Mouse (Mus musculus): ENCODE measurements around the gene Tcf3. TPM values are rescaled to one million over a fixed set of nuclear protein-coding genes. Genes with fewer than 3 reads are reported as not detected.

Tcf3 gene
- polyA plus RNA-seq, 2 experiments: 129 to 191 TPM

DNA sequence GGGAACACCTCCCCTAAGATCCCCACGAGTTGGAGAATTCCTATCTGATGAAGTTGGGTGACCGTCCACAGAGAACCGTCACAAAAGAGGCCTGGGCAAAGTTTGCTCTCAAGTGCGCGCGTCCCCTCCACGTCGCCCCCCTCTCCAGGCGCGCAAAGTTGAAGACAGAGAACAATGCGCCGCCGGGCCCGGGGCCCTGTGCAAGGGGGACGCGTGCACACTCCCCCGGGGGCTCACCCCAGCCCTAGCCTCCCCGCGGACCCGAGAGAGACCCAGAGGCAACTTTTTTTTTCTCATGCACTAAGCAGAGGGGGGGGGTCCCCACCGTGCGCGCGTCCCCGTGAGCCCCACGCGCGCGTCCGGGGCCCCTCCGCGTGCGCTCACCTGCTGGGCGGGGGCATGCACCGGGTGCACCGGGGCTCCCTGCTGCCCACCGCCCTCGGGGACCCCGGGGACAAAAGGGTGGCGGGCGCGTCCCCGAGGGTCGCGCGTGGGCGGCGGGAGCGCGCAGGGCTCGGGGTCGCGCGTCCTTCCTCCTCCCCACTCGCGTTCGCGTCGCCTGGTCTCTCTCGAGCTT is 423 bp downstream of the Tcf3 start:
- ATAC-seq (ENCODE audit: low FRiP score, low read depth) (no peak), DNase-seq (ENCODE audit: low spot score) (peak; percentile 32)
- TF ChIP-seq POLR2A (IDR thresholded peaks at IDR 0.05; ENCODE audit: borderline replicate concordance, extremely low read depth, insufficient read depth, insufficient read length): no peak
- Histone ChIP-seq H3K4me3 (replicated peaks; ENCODE audit: low read length) (peak overlapping the region; percentile 94), H3K9me3 (ENCODE audit: control insufficient read depth, low read length) (no peaks in the 10 kb centered on the region), H3K27me3 (ENCODE audit: control insufficient read depth, insufficient read depth, low read length) (no peaks in the 10 kb centered on the region), H3K4me1 (ENCODE audit: control insufficient read depth, insufficient read depth, low read length) (peaks cover 8% of the 10 kb centered on the region), H3K4me2 (replicated peaks; ENCODE audit: low read depth, low read length, severe bottlenecking) (peak overlapping the region; percentile 88), H3K9ac (ENCODE audit: low read depth, low read length, severe bottlenecking) (peak overlapping the region; percentile 98), H3K36me3 (ENCODE audit: control insufficient read depth, insufficient read depth, low read length) (peaks cover 33% of the 10 kb centered on the region), H3K27ac (replicated peaks; ENCODE audit: low read depth, low read length) (peak overlapping the region; percentile 85)
- WGBS: 0% methylated on average over 49 of the region's 60 CpGs

DNA sequence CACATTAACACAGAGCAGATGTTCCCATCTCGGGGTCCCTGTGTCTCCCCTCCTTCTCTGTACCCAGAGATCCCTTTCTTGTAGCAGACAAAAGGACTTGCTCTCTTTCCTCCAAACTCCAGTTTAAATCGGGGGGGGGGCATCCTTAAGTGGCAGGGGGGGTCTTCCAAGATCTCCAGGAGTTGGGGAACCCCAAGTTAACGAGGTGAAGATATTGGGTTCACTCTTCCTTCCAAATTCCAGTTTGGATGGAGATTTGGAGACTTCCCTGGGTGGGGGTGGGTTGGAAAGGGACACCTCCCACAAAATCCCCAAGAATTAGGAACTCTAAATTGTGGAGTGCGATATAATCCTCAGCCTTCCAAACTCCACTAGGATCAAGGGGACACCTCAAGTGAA is 1.1 kb downstream of the Tcf3 start:
- Histone ChIP-seq H3K9ac (ENCODE audit: low read depth, low read length, severe bottlenecking) (peak overlapping the region; percentile 98), H3K36me3 (ENCODE audit: control insufficient read depth, insufficient read depth, low read length) (peaks cover 40% of the 10 kb centered on the region), H3K27me3 (ENCODE audit: control insufficient read depth, insufficient read depth, low read length) (no peaks in the 10 kb centered on the region), H3K27ac (replicated peaks; ENCODE audit: low read depth, low read length) (peak overlapping the region; percentile 85), H3K4me2 (replicated peaks; ENCODE audit: low read depth, low read length, severe bottlenecking) (peak overlapping the region; percentile 88), H3K9me3 (ENCODE audit: control insufficient read depth, low read length) (no peaks in the 10 kb centered on the region), H3K4me1 (ENCODE audit: control insufficient read depth, insufficient read depth, low read length) (peaks cover 8% of the 10 kb centered on the region), H3K4me3 (replicated peaks; ENCODE audit: low read length) (peak overlapping the region; percentile 94)
- no peak for TF ChIP-seq POLR2A (IDR thresholded peaks at IDR 0.05; ENCODE audit: borderline replicate concordance, extremely low read depth, insufficient read depth, insufficient read length)
- DNase-seq (ENCODE audit: low spot score): no peak
- no peak for ATAC-seq (ENCODE audit: low FRiP score, low read depth)
- 0% methylated on average over 4 of the region's 4 CpGs for WGBS

- H3K9ac ChIP-seq (ENCODE audit: low read depth, low read length, severe bottlenecking): peak overlapping the region; percentile 98
- H3K4me2 ChIP-seq (replicated peaks; ENCODE audit: low read depth, low read length, severe bottlenecking): peak overlapping the region; percentile 88
- TF ChIP-seq POLR2A (IDR thresholded peaks at IDR 0.05; ENCODE audit: borderline replicate concordance, extremely low read depth, insufficient read depth, insufficient read length): no peak
- no peaks in the 10 kb centered on the region for H3K9me3 ChIP-seq (ENCODE audit: control insufficient read depth, low read length)
- H3K27ac ChIP-seq (replicated peaks; ENCODE audit: low read depth, low read length): peak overlapping the region; percentile 85
- H3K27me3 ChIP-seq (ENCODE audit: control insufficient read depth, insufficient read depth, low read length): no peaks in the 10 kb centered on the region
- 13% methylated on average over 16 of the region's 16 CpGs for WGBS
- ATAC-seq (ENCODE audit: low FRiP score, low read depth) (no peak), DNase-seq (ENCODE audit: low spot score) (no peak)
- peak overlapping the region; percentile 94 for H3K4me3 ChIP-seq (replicated peaks; ENCODE audit: low read length)
- H3K4me1 ChIP-seq (ENCODE audit: control insufficient read depth, insufficient read depth, low read length): peaks cover 8% of the 10 kb centered on the region
- H3K36me3 ChIP-seq (ENCODE audit: control insufficient read depth, insufficient read depth, low read length): peaks cover 46% of the 10 kb centered on the region
Measured at GRCm38 (mm10) chr10:80431570-80432386, 1.7 kb downstream of the Tcf3 start.

GRCm38 (mm10) chr10:80430375-80430980 is 3.0 kb downstream of the Tcf3 start:
- no peaks in the 10 kb centered on the region for H3K9me3 ChIP-seq (ENCODE audit: control insufficient read depth, low read length)
- WGBS: 74% methylated on average over 7 of the region's 8 CpGs
- H3K27ac ChIP-seq (replicated peaks; ENCODE audit: low read depth, low read length): no peak overlapping the region
- H3K36me3 ChIP-seq (ENCODE audit: control insufficient read depth, insufficient read depth, low read length): peaks cover 59% of the 10 kb centered on the region
- H3K4me1 ChIP-seq (ENCODE audit: control insufficient read depth, insufficient read depth, low read length): peaks cover 8% of the 10 kb centered on the region
- no peaks in the 10 kb centered on the region for H3K27me3 ChIP-seq (ENCODE audit: control insufficient read depth, insufficient read depth, low read length)
- H3K4me2 ChIP-seq (replicated peaks; ENCODE audit: low read depth, low read length, severe bottlenecking): peak overlapping the region; percentile 88; the same call in 1 of the 2 replicates
- no peak overlapping the region for H3K9ac ChIP-seq (ENCODE audit: low read depth, low read length, severe bottlenecking)
- TF ChIP-seq POLR2A (IDR thresholded peaks at IDR 0.05; ENCODE audit: borderline replicate concordance, extremely low read depth, insufficient read depth, insufficient read length): no peak
- ATAC-seq (ENCODE audit: low FRiP score, low read depth): no peak
- DNase-seq (ENCODE audit: low spot score): no peak
- no peak overlapping the region for H3K4me3 ChIP-seq (replicated peaks; ENCODE audit: low read length)

DNA sequence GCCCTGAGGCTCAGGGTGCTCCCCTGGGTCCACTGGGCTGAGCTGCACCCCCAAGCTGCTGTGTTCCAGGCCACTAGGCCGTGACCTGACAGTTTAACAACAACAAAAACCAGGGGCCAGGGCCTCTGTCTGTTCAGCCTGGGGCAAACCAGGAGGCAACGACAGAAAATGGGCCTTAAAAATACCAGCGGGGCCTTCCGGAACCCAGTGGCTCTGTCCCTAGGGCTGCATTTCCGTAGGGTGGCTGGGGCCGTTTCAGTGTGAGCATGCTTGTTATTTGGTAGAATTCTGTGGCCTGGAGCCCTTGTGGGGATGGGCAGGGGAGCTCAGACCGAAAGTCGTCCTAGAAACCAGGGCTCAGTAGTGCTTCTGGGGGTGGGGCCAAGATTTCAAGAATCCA is 3.6 kb downstream of the Tcf3 start:
- TF ChIP-seq POLR2A (IDR thresholded peaks at IDR 0.05; ENCODE audit: borderline replicate concordance, extremely low read depth, insufficient read depth, insufficient read length): no peak
- H3K4me2 ChIP-seq (replicated peaks; ENCODE audit: low read depth, low read length, severe bottlenecking): no peak overlapping the region
- no peaks in the 10 kb centered on the region for H3K27me3 ChIP-seq (ENCODE audit: control insufficient read depth, insufficient read depth, low read length)
- DNase-seq (ENCODE audit: low spot score): no peak
- H3K4me3 ChIP-seq (replicated peaks; ENCODE audit: low read length): no peak overlapping the region
- peaks cover 65% of the 10 kb centered on the region for H3K36me3 ChIP-seq (ENCODE audit: control insufficient read depth, insufficient read depth, low read length)
- no peak overlapping the region for H3K27ac ChIP-seq (replicated peaks; ENCODE audit: low read depth, low read length)
- ATAC-seq (ENCODE audit: low FRiP score, low read depth): no peak
- peaks cover 8% of the 10 kb centered on the region for H3K4me1 ChIP-seq (ENCODE audit: control insufficient read depth, insufficient read depth, low read length)
- H3K9ac ChIP-seq (ENCODE audit: low read depth, low read length, severe bottlenecking): no peak overlapping the region
- no peaks in the 10 kb centered on the region for H3K9me3 ChIP-seq (ENCODE audit: control insufficient read depth, low read length)
- 84% methylated on average over 8 of the region's 8 CpGs for WGBS
